Mouse (Mus musculus) forebrain, embryonic 13.5 days (tissue): ENCODE results near the gene Col4a1. TPM values are rescaled to one million over a fixed set of nuclear protein-coding genes. Genes with fewer than 3 reads are reported as not detected.
A peak's percentile ranks its signal among the peaks of the same experiment; 100 is the strongest.

Source experiments
- ATAC-seq: fragments of 200-750 bp; cut with Nextera tagmentation; 2 replicates; pipeline ENCODE4 v1.8.0; 2017
- H3K27ac ChIP-seq: fragments of 300-500 bp; sonication (generic); 2 replicates; pipeline ENCODE4 v1.5.1; 2015; ENCODE audit warnings: inconsistent platforms, mild to moderate bottlenecking, moderate library complexity
- H3K27me3 ChIP-seq: fragments of 300-500 bp; sonication (generic); 2 replicates; pipeline ENCODE4 v1.6.1; 2015; ENCODE audit warnings: mild to moderate bottlenecking, inconsistent platforms
- H3K36me3 ChIP-seq: fragments of 300-500 bp; sonication (generic); 2 replicates; pipeline ENCODE4 v1.6.1; 2015; ENCODE audit warnings: mild to moderate bottlenecking, inconsistent platforms; ENCODE audit not compliant: poor library complexity, severe bottlenecking
- H3K4me1 ChIP-seq: fragments of 300-500 bp; sonication (generic); 2 replicates; pipeline ENCODE4 v1.6.1; 2015; ENCODE audit warnings: inconsistent platforms
- H3K4me2 ChIP-seq: fragments of 300-500 bp; sonication (generic); 2 replicates; pipeline ENCODE4 v1.6.1; 2015; ENCODE audit warnings: inconsistent platforms, mild to moderate bottlenecking, moderate library complexity
- H3K4me3 ChIP-seq: fragments of 300-500 bp; sonication (generic); 2 replicates; pipeline ENCODE4 v1.5.1; 2015; ENCODE audit warnings: mild to moderate bottlenecking, inconsistent platforms
- H3K9ac ChIP-seq: fragments of 300-500 bp; sonication (generic); 2 replicates; pipeline ENCODE4 v1.6.1; 2015; ENCODE audit warnings: mild to moderate bottlenecking, inconsistent platforms
- H3K9me3 ChIP-seq: fragments of 300-500 bp; sonication (generic); replicated peaks from 2 replicates; pipeline ENCODE4 v1.6.1; 2016; ENCODE audit warnings: inconsistent platforms
- WGBS: fragments of 180-500 bp; shearing (Covaris S2); methylation state at CpG from one replicate; pipeline ENCODE4 v1.1.7; 2015; 5-methylcytosine and 5-hydroxymethylcytosine counted together
- polyA plus RNA-seq: library from polyadenylated mRNA; unstranded; fragments of >200 nt; fragmentation: Nextera tagmentation; extraction: Ambion mirVana; gene quantifications from 2 replicates; pipeline ENCODE4 v1.2.1, GENCODE M21; 2015

Gene Col4a1
- polyA plus RNA-seq, 1 experiment from 2014 or later, result 53.5 TPM

- Histone ChIP-seq H3K9me3 (no peaks in the 10 kb centered on the region), H3K27ac (no peak overlapping the region), H3K4me2 (no peak overlapping the region), H3K9ac (no peak overlapping the region), H3K36me3 (no peaks in the 10 kb centered on the region), H3K27me3 (no peaks in the 10 kb centered on the region), H3K4me3 (no peak overlapping the region), H3K4me1 (peaks cover 15% of the 10 kb centered on the region)
- WGBS, result 76% methylated on average over 7 of the region's 7 CpGs
- no peak for ATAC-seq
Observed at GRCm38 (mm10) chr8:11256405-11256804, 56.2 kb downstream of the Col4a1 start.

GRCm38 (mm10) chr8:11255680-11256079 is 56.9 kb downstream of the Col4a1 start:
- Histone ChIP-seq H3K9ac (no peak overlapping the region), H3K4me3 (no peak overlapping the region), H3K36me3 (no peaks in the 10 kb centered on the region), H3K4me1 (peaks cover 15% of the 10 kb centered on the region), H3K27me3 (no peaks in the 10 kb centered on the region), H3K9me3 (no peaks in the 10 kb centered on the region), H3K27ac (no peak overlapping the region), H3K4me2 (no peak overlapping the region)
- no peak for ATAC-seq
- WGBS, result 84% methylated on average over 7 of the region's 7 CpGs

- Histone ChIP-seq H3K4me3 (no peak overlapping the region), H3K4me1 (peaks cover 15% of the 10 kb centered on the region)
- ATAC-seq, result no peak
Observed at GRCm38 (mm10) chr8:11254914-11255530, 57.6 kb downstream of the Col4a1 start.

GRCm38 (mm10) chr8:11254510-11254909 is 58.1 kb downstream of the Col4a1 start:
- ATAC-seq, result no peak
- WGBS, result 78% methylated on average over 2 of the region's 2 CpGs
- no peaks in the 10 kb centered on the region for H3K9me3 ChIP-seq
- no peak overlapping the region for H3K4me2 ChIP-seq
- no peak overlapping the region for H3K9ac ChIP-seq
- H3K4me1 ChIP-seq, result peaks cover 15% of the 10 kb centered on the region
- H3K4me3 ChIP-seq, result no peak overlapping the region
- H3K27ac ChIP-seq, result no peak overlapping the region
- no peaks in the 10 kb centered on the region for H3K27me3 ChIP-seq
- H3K36me3 ChIP-seq, result no peaks in the 10 kb centered on the region

More at GRCm38 (mm10) chr8:11254914-11255530, 57.6 kb downstream of the Col4a1 start:
- H3K9me3 ChIP-seq, result no peaks in the 10 kb centered on the region
- WGBS, result 87% methylated on average over 10 of the region's 10 CpGs
- H3K27ac ChIP-seq, result no peak overlapping the region
- no peak overlapping the region for H3K9ac ChIP-seq
- H3K4me2 ChIP-seq, result no peak overlapping the region
- no peaks in the 10 kb centered on the region for H3K27me3 ChIP-seq
- no peaks in the 10 kb centered on the region for H3K36me3 ChIP-seq

GRCm38 (mm10) chr8:11253556-11253955 is 59.1 kb downstream of the Col4a1 start:
- Histone ChIP-seq H3K4me3 (no peak overlapping the region), H3K4me2 (no peak overlapping the region), H3K27ac (no peak overlapping the region), H3K9ac (no peak overlapping the region), H3K36me3 (no peaks in the 10 kb centered on the region), H3K27me3 (no peaks in the 10 kb centered on the region), H3K4me1 (peaks cover 15% of the 10 kb centered on the region), H3K9me3 (no peaks in the 10 kb centered on the region)
- ATAC-seq, result peak; percentile 80
- WGBS, result 59% methylated on average over 1 of the region's 1 CpGs

GRCm38 (mm10) chr8:11253041-11253440 is 59.6 kb downstream of the Col4a1 start:
- Histone ChIP-seq H3K36me3 (no peaks in the 10 kb centered on the region), H3K4me1 (peaks cover 15% of the 10 kb centered on the region), H3K27ac (no peak overlapping the region), H3K9me3 (no peaks in the 10 kb centered on the region), H3K4me3 (no peak overlapping the region), H3K4me2 (no peak overlapping the region), H3K27me3 (no peaks in the 10 kb centered on the region), H3K9ac (no peak overlapping the region)
- no peak for ATAC-seq
- 88% methylated on average over 10 of the region's 10 CpGs for WGBS

- H3K4me2 ChIP-seq, result no peak overlapping the region
- WGBS, result 78% methylated on average over 7 of the region's 7 CpGs
Observed at GRCm38 (mm10) chr8:11252235-11252774, 60.3 kb downstream of the Col4a1 start.

GRCm38 (mm10) chr8:11250149-11250548 is 62.5 kb downstream of the Col4a1 start:
- no peak for ATAC-seq
- Histone ChIP-seq H3K4me3 (no peak overlapping the region), H3K27me3 (no peaks in the 10 kb centered on the region), H3K4me2 (no peak overlapping the region), H3K9ac (no peak overlapping the region), H3K9me3 (no peaks in the 10 kb centered on the region), H3K27ac (no peak overlapping the region), H3K4me1 (no peaks in the 10 kb centered on the region), H3K36me3 (no peaks in the 10 kb centered on the region)
- WGBS, result 88% methylated on average over 8 of the region's 8 CpGs

More at GRCm38 (mm10) chr8:11252235-11252774, 60.3 kb downstream of the Col4a1 start:
- Histone ChIP-seq H3K27ac (no peak overlapping the region), H3K4me1 (peaks cover 11% of the 10 kb centered on the region), H3K4me3 (no peak overlapping the region), H3K27me3 (no peaks in the 10 kb centered on the region), H3K9ac (no peak overlapping the region), H3K36me3 (no peaks in the 10 kb centered on the region), H3K9me3 (no peaks in the 10 kb centered on the region)
- ATAC-seq, result no peak

- H3K36me3 ChIP-seq, result no peaks in the 10 kb centered on the region
- 87% methylated on average over 7 of the region's 7 CpGs for WGBS
- no peak for ATAC-seq
- H3K9me3 ChIP-seq, result no peaks in the 10 kb centered on the region
- no peaks in the 10 kb centered on the region for H3K4me1 ChIP-seq
- H3K27me3 ChIP-seq, result no peaks in the 10 kb centered on the region
- no peak overlapping the region for H3K4me2 ChIP-seq
- H3K27ac ChIP-seq, result no peak overlapping the region
- no peak overlapping the region for H3K4me3 ChIP-seq
- H3K9ac ChIP-seq, result no peak overlapping the region
Observed at GRCm38 (mm10) chr8:11249541-11250058, 63.0 kb downstream of the Col4a1 start.

- H3K27ac ChIP-seq, result no peak overlapping the region
- no peaks in the 10 kb centered on the region for H3K36me3 ChIP-seq
- 47% methylated on average over 7 of the region's 7 CpGs for WGBS
- H3K4me3 ChIP-seq, result no peak overlapping the region
- H3K4me1 ChIP-seq, result no peaks in the 10 kb centered on the region
- H3K9me3 ChIP-seq, result no peaks in the 10 kb centered on the region
- ATAC-seq, result no peak
- H3K9ac ChIP-seq, result no peak overlapping the region
- H3K27me3 ChIP-seq, result no peaks in the 10 kb centered on the region
- H3K4me2 ChIP-seq, result no peak overlapping the region
Observed at GRCm38 (mm10) chr8:11248712-11249111, 63.9 kb downstream of the Col4a1 start.

GRCm38 (mm10) chr8:11241488-11241887 is 71.1 kb downstream of the Col4a1 start:
- H3K4me2 ChIP-seq, result no peak overlapping the region
- no peaks in the 10 kb centered on the region for H3K9me3 ChIP-seq
- H3K36me3 ChIP-seq, result peaks cover 2% of the 10 kb centered on the region; the same call in 1 of the 2 replicates
- no peak for ATAC-seq
- no peak overlapping the region for H3K9ac ChIP-seq
- no peak overlapping the region for H3K27ac ChIP-seq
- WGBS, result 83% methylated on average over 2 of the region's 2 CpGs
- no peaks in the 10 kb centered on the region for H3K27me3 ChIP-seq
- no peak overlapping the region for H3K4me3 ChIP-seq
- H3K4me1 ChIP-seq, result no peaks in the 10 kb centered on the region

- Histone ChIP-seq H3K4me2 (no peak overlapping the region), H3K9me3 (no peaks in the 10 kb centered on the region), H3K9ac (no peak overlapping the region), H3K27me3 (no peaks in the 10 kb centered on the region), H3K4me3 (no peak overlapping the region), H3K36me3 (no peaks in the 10 kb centered on the region), H3K27ac (no peak overlapping the region), H3K4me1 (no peaks in the 10 kb centered on the region)
- ATAC-seq, result no peak
- 77% methylated on average over 6 of the region's 6 CpGs for WGBS
Observed at GRCm38 (mm10) chr8:11234879-11235210, 77.8 kb downstream of the Col4a1 start.
